In genomic region chr14:30341825-30342590, GRCm38 (mm10) we compare ENCODE assay signal across 21 mouse cellular contexts.
A peak's percentile ranks its signal among the peaks of the same experiment; 100 is the strongest.
DNase-seq lines count a peak whose midpoint lies in the region; ATAC-seq and TF ChIP-seq lines count a peak whose summit lies in the region.
"Had no signal": no experiment of that assay in that cellular context is flagged by ENCODE, and none has a peak within 500 bp of the region (broad histone marks: within the 10 kb centered on the region; RNA-seq: fewer than 3 reads in every experiment).

No protein-coding gene starts in this region.

- no peaks in the 10 kb centered on the region for H3K9me3 ChIP-seq in liver, embryonic 15.5 days (replicated peaks)
- H3K9me3 ChIP-seq in intestine, embryonic 16.5 days (ENCODE audit: control insufficient read depth, low read length) = no peaks in the 10 kb centered on the region
- H3K9me3 ChIP-seq in kidney, embryonic 15.5 days (replicated peaks) = no peaks in the 10 kb centered on the region
- H3K9me3 ChIP-seq in liver, postnatal 0 days (ENCODE audit: low read length) = no peaks in the 10 kb centered on the region
- H3K9me3 ChIP-seq: embryonic facial prominence, embryonic 10.5 days; forebrain, embryonic 12.5 days; limb, embryonic 13.5 days; midbrain, embryonic 12.5 days; neural tube, embryonic 13.5 days had no signal

- no peaks in the 10 kb centered on the region for H3K4me1 ChIP-seq in liver, embryonic 15.5 days (replicated peaks)
- peaks cover 7% of the 10 kb centered on the region; the same call in 1 of the 2 replicates for H3K4me1 ChIP-seq in intestine, embryonic 16.5 days (ENCODE audit: control insufficient read depth, insufficient read depth, low read length)
- H3K4me1 ChIP-seq in kidney, embryonic 15.5 days = peaks cover 37% of the 10 kb centered on the region
- H3K4me1 ChIP-seq in liver, postnatal 0 days (ENCODE audit: insufficient read depth) = 0 out of 2 replicates have a peak, but pooled peaks cover 9% of the 10 kb centered on the region
- H3K4me1 ChIP-seq: forebrain, embryonic 12.5 days; midbrain, embryonic 12.5 days had no signal

- H3K27ac ChIP-seq in liver, embryonic 15.5 days (replicated peaks) = no peak overlapping the region
- no peak overlapping the region for H3K27ac ChIP-seq in intestine, embryonic 16.5 days (ENCODE audit: low read length)
- H3K27ac ChIP-seq in kidney, embryonic 15.5 days = 0 out of 2 replicates have a peak overlapping the region, but pooled peaks have one; percentile 9
- no peak overlapping the region for H3K27ac ChIP-seq in liver, postnatal 0 days (ENCODE audit: low read depth)
- H3K27ac ChIP-seq: embryonic facial prominence, embryonic 10.5 days; forebrain, embryonic 12.5 days; hindbrain, embryonic 14.5 days; limb, embryonic 13.5 days; macrophage; midbrain, embryonic 12.5 days; neural tube, embryonic 13.5 days had no signal

- no peak overlapping the region for H3K4me3 ChIP-seq in liver, embryonic 15.5 days (replicated peaks)
- no peak overlapping the region for H3K4me3 ChIP-seq in intestine, embryonic 16.5 days (ENCODE audit: low read length)
- H3K4me3 ChIP-seq in kidney, embryonic 15.5 days (replicated peaks) = no peak overlapping the region
- 0 out of 2 replicates have a peak overlapping the region, but pooled peaks have one; percentile 15 for H3K4me3 ChIP-seq in liver, postnatal 0 days (ENCODE audit: low read depth, low read length)
- H3K4me3 ChIP-seq: embryonic facial prominence, embryonic 10.5 days; forebrain, embryonic 12.5 days; limb, embryonic 13.5 days; midbrain, embryonic 12.5 days; neural tube, embryonic 13.5 days had no signal

- no peak for ATAC-seq in liver, embryonic 15.5 days (ENCODE audit: insufficient read depth)
- ATAC-seq in intestine, embryonic 16.5 days = peak; percentile 73
- peak; percentile 62; the same call in 1 of the 2 replicates for ATAC-seq in kidney, embryonic 15.5 days (replicated peaks; ENCODE audit: low FRiP score)
- peak; percentile 66 for ATAC-seq in liver, postnatal 0 days
- ATAC-seq in erythroblast, adult 5-6 weeks (replicated peaks; ENCODE audit: low FRiP score, poor library complexity, severe bottlenecking) = no peak

- no peak for DNase-seq in liver
- DNase-seq in liver, postnatal 0 days = no peak
- DNase-seq in left cerebral cortex, postnatal 14 days (ENCODE audit: low spot score in 2 of 2) = no peak
- DNase-seq: adrenal gland, postnatal 25 days; cerebellum, adult 11-12 months; heart, adult 18-20 months; heart, postnatal 36 days; lung, embryonic 14.5 days; thymus, postnatal 36 days had no signal

- peak overlapping the region; percentile 8; the same call in 1 of the 2 replicates for H3K4me2 ChIP-seq in liver, embryonic 15.5 days
- peak overlapping the region; percentile 20 for H3K4me2 ChIP-seq in intestine, embryonic 16.5 days (ENCODE audit: low read depth, low read length)
- H3K4me2 ChIP-seq in kidney, embryonic 15.5 days = peak overlapping the region; percentile 42
- peak overlapping the region; percentile 61 for H3K4me2 ChIP-seq in liver, postnatal 0 days (ENCODE audit: low read depth, low read length)
- H3K4me2 ChIP-seq: forebrain, embryonic 12.5 days; hindbrain, embryonic 14.5 days; limb, embryonic 13.5 days; lung, embryonic 14.5 days; midbrain, embryonic 12.5 days; neural tube, embryonic 13.5 days had no signal

- H3K9ac ChIP-seq in liver, embryonic 15.5 days = no peak overlapping the region
- H3K9ac ChIP-seq in intestine, embryonic 16.5 days (ENCODE audit: low read depth, low read length) = no peak overlapping the region
- H3K9ac ChIP-seq in kidney, embryonic 15.5 days = no peak overlapping the region
- H3K9ac ChIP-seq in liver, postnatal 0 days (replicated peaks) = no peak overlapping the region
- H3K9ac ChIP-seq: forebrain, embryonic 12.5 days; hindbrain, embryonic 14.5 days; limb, embryonic 13.5 days; lung, embryonic 14.5 days; midbrain, embryonic 12.5 days; neural tube, embryonic 13.5 days had no signal

- no peaks in the 10 kb centered on the region for H3K36me3 ChIP-seq in liver, embryonic 15.5 days (replicated peaks)
- no peaks in the 10 kb centered on the region for H3K36me3 ChIP-seq in intestine, embryonic 16.5 days (ENCODE audit: control insufficient read depth, insufficient read depth, low read length)
- H3K36me3 ChIP-seq in kidney, embryonic 15.5 days = no peaks in the 10 kb centered on the region
- H3K36me3 ChIP-seq in liver, postnatal 0 days (replicated peaks; ENCODE audit: insufficient read depth, low read length) = no peaks in the 10 kb centered on the region
- H3K36me3 ChIP-seq: embryonic facial prominence, embryonic 10.5 days; forebrain, embryonic 12.5 days; limb, embryonic 13.5 days; midbrain, embryonic 12.5 days had no signal

- 65% methylated on average over 12 of the region's 12 CpGs for WGBS in liver, embryonic 15.5 days (ENCODE audit: insufficient replicate concordance)
- WGBS in intestine, embryonic 16.5 days = 68% methylated on average over 12 of the region's 12 CpGs
- WGBS in kidney, embryonic 15.5 days = 69% methylated on average over 12 of the region's 12 CpGs
- 68% methylated on average over 12 of the region's 12 CpGs for whole genome bisulfite sequencing in liver, postnatal 0 days (ENCODE audit: insufficient replicate concordance)

- TF ChIP-seq CTCF in liver, postnatal 0 days (IDR thresholded peaks at IDR 0.05; ENCODE audit: low read depth) = no peak

- intact Hi-C loops in left cerebral cortex, postnatal 14 days (cut with DNase I) = no loop called here

- H3K27me3 ChIP-seq in liver, embryonic 15.5 days = no peaks in the 10 kb centered on the region
- no peaks in the 10 kb centered on the region for H3K27me3 ChIP-seq in intestine, embryonic 16.5 days (replicated peaks; ENCODE audit: control insufficient read depth, insufficient read depth, low read length)
- no peaks in the 10 kb centered on the region for H3K27me3 ChIP-seq in kidney, embryonic 15.5 days
- H3K27me3 ChIP-seq in liver, postnatal 0 days (ENCODE audit: insufficient read depth, low read length) = no peaks in the 10 kb centered on the region
- H3K27me3 ChIP-seq: CH12.LX; forebrain, embryonic 12.5 days; midbrain, embryonic 12.5 days; neural tube, embryonic 13.5 days had no signal

- TF ChIP-seq EP300 in liver, postnatal 0 days (IDR thresholded peaks at IDR 0.05; ENCODE audit: low read depth) = no peak

Comparison
In these comparisons a context has a peak if more than half of its experiments do, and no peak if none do; other contexts are left out.
1. ATAC-seq: peak in intestine, embryonic 16.5 days (single experiment), kidney, embryonic 15.5 days (single experiment) and liver, postnatal 0 days (single experiment); none in liver, embryonic 15.5 days (single experiment) and erythroblast, adult 5-6 weeks (single experiment).
2. H3K4me2 ChIP-seq: peak in every context shown above with its lines; median percentile 61 in liver, postnatal 0 days; 42 in kidney, embryonic 15.5 days; 20 in intestine, embryonic 16.5 days; 8 in liver, embryonic 15.5 days.